Mouse (Mus musculus): Measurements from ENCODE around the gene Cavin4.
"Not testable (repeated sequence)": the region's sequence is repeated elsewhere in the genome, so short reads cannot be mapped to it uniquely, and the experiment has no call there.

The Cavin4 gene

DNA sequence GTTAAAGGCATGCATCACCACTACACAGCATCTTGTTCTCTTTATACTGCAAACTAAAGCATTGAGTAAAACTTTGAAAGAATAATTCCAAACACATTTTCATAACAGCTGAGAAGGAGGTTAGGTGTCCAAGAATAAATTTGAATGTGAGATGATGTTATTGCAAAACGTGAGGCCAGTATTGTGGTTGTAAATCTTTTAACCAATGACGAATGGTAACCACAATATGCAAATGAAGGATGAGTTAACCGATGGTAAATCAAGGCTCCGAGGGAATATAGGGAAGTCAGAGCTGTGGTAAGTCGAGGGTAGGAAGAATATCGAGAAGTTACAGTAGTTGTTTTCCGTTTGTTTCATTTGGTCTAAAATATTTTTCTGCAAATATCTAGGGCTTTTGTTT is 11.1 kb downstream of the Cavin4 start:
- no peak for DNase-seq

- no peak for DNase-seq
Observed at GRCm38 (mm10) chr4:48676570-48677185, 13.4 kb downstream of the Cavin4 start.

DNA sequence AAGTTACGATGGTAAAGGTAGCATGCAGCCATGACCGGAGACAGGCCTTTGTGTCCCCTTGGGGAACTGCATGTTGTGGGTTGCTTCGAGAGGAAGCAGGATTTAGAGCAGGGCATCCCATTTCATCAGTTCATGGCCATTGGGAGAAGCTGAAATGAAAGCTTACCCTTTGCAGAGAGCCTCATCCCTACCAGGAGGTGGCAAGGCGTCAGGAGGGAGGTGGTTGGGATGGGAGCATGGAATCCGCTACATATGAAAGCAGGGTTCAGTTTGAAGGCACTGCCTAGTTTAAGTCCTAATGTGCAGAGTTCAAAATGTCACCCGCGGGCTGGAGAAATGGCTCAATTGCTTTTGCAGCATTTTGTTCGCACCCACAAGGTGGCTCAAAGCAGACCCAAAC is 14.0 kb downstream of the Cavin4 start:
- no peak for DNase-seq

- no peak for DNase-seq
Observed at GRCm38 (mm10) chr4:48677812-48678211, 14.5 kb downstream of the Cavin4 start.

- no peak for DNase-seq
Observed at GRCm38 (mm10) chr4:48678793-48679192, 15.5 kb downstream of the Cavin4 start.

- not testable (repeated sequence) for DNase-seq
Observed at GRCm38 (mm10) chr4:48679728-48680127, 16.4 kb downstream of the Cavin4 start.

DNA sequence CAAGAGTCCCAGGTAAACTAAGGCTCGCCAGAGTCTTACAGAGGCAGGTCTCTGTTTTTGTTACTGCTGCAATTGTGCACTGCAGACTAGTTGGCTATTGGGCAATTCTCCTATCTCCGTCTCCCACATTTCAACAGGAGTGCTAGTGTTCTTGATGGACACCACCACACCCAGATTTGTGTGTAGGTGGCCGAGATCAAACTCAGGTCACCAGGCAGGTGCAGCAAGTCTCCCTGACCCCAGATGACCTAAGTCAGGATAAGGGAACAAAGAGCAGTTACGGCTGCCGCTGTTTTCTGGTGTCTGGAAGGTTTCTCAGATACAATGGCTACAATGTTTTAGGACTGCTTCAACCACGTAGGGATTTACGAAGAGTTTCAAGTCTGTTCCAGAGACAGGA is 16.9 kb downstream of the Cavin4 start:
- DNase-seq, result no peak

DNA sequence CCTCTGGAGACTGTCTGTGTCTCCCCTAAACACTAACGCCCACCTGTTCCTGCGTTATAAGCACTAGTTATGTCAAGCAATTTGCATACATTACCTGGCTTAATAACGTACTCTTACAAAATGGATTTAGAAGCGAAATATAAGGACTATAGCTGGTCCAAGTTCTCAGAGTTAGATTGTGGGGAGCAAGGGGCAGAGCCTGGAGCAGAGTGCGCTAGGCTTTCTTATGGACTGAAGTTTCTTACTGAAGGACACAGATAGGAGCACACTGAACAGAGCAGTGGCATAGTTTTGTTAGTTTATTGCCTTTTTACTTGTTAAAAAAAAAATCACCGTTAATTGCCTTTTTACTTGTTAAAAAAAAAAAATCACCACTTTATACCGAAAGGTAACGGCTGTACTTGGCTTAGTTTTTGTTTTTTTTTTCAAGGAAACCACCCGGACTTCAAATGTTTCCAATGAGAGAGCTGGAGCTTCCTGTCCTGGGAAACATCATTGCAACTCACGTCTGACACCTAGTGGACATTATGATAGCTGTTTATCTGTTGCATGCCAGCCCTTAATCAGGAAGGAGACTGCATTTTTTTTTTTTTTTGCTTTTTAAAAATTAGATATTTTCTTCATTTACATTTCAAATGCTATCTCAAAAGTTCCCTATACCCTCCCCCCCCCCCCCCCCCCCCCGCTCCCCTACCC is 17.5 kb downstream of the Cavin4 start:
- DNase-seq, result peak; percentile 80

- DNase-seq, result no peak
Observed at GRCm38 (mm10) chr4:48683126-48683525, 19.8 kb downstream of the Cavin4 start.

DNA sequence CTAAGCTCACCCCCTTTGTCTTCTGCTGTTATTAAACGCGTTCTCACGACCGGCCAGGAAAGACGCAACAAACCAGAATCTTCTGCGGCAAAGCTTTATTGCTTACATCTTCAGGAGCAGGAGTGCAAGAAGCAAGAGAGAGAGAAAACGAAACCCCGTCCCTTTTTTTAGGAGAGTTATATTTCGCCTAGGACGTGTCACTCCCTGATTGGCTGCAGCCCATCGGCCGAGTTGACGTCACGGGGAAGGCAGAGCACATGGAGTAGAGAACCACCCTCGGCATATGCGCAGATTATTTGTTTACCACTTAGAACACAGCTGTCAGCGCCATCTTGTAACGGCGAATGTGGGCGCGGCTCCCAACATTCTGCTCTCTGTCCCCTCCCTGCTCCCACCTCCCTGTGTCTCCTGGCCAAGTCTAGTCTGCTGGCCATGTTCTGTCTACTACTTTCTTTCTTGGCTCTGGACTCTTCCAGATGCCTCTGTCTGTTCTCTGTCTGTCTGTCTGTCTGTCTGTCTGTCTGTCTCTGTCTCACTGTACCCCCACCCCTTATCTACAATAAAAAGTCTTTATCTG is 20.4 kb downstream of the Cavin4 start:
- not testable (repeated sequence) for DNase-seq

GRCm38 (mm10) chr4:48684593-48685187 is 21.4 kb downstream of the Cavin4 start:
- DNase-seq, result no peak

GRCm38 (mm10) chr4:48688148-48688547 is 24.8 kb downstream of the Cavin4 start:
- no peak for DNase-seq

DNA sequence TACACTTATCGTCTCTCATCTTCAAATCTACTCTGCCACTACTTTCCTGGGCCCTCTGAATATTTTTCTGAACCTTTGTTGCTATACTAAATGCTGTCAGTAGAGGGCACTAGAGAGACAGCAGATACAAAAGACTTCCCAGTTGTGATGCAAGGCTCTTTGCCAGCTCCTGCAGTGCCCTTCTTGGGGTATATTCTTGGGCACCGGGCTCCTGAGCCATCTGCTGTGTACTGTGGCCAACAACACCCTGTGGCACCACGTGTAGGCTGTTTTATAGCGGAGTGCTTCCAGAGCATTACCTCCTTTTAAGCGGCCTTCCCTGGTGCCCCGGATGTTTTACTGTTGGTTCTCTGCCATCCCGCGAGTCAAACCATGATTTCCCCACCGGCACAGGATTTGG is 27.3 kb downstream of the Cavin4 start:
- DNase-seq, result peak; percentile 63

- DNase-seq, result peak; percentile 63
Observed at GRCm38 (mm10) chr4:48691793-48692437, 28.6 kb downstream of the Cavin4 start.

DNA sequence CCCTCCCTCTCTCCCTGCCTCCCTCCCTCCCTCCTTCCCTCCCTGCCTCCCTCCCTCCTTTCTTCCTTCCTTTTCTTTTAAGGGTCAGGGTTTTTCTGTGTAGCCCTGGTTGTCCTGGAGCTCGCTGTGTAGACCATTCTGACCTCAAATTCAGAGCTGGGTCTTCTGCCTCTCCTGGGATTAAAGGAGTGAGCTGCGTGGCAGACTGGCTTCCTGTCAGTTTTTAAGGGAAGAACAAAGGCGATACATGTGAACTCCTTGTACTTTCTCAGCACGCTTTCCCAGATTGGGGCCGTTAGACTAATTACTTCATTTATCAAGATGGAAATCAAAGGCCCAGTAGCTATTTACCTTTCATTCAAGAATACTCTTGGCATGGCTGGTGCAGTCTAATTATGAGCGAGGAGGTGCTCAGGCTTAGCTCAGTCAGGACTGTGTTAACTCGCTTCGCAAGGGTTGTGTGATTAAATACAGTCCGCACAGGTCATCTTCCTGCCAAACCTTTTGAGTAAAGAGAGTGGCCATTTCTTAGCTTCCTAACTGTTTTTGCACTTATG is 29.5 kb downstream of the Cavin4 start:
- no peak for DNase-seq

DNA sequence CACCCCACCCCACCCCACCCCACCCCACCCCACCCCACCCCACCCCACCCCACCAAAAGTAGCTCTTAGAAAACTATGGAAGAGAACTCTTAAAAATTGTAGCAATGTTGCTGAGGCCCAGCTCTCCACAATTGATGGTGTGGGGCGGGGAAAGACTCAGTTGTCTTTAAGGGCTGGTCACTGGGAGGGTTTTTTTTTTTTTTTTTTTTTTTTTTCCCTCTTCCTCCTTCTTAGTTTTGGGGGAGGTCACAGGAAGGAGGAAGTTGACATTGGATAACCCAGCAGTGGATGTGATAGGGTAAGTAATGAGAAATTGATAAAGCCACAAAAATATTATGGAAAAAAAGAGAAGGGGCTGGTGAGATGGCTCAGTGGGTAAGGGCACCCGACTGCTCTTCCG is 33.4 kb downstream of the Cavin4 start:
- DNase-seq, result no peak

DNA sequence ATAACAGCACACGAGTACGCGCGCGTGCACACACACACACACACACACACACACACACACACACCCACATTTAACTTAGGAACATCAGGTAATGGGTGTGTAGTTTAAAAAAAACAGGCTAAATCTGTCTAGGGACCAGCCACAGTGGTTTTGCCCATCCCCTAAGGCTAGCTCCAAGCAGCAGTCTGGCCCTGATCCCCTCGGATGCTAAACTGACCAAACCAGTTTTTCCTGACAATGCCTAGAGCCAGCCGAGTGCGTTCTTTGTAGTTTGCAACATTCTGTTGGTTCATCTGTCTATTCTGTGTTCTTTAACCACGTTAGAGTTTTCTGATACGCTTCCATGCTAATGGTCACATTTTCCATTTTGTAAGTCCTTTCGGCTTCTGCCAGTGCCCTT is 34.0 kb downstream of the Cavin4 start:
- DNase-seq, result no peak

GRCm38 (mm10) chr4:48715865-48716650 is 52.7 kb downstream of the Cavin4 start:
- DNase-seq, result no peak

GRCm38 (mm10) chr4:48716817-48717216 is 53.5 kb downstream of the Cavin4 start:
- no peak for DNase-seq

Measured in lung, postnatal 10 days (tissue).